Mouse (Mus musculus): ENCODE measurements at regions not wholly inside any gene's neighbourhood (a gene's known extent, or its start where the extent isn't known, plus 50 kb on each side); places are given as distances from the start of the nearest gene placed in this dataset.
"Not testable (repeated sequence)": the region's sequence is repeated elsewhere in the genome, so short reads cannot be mapped to it uniquely, and the experiment has no call there.

DNA sequence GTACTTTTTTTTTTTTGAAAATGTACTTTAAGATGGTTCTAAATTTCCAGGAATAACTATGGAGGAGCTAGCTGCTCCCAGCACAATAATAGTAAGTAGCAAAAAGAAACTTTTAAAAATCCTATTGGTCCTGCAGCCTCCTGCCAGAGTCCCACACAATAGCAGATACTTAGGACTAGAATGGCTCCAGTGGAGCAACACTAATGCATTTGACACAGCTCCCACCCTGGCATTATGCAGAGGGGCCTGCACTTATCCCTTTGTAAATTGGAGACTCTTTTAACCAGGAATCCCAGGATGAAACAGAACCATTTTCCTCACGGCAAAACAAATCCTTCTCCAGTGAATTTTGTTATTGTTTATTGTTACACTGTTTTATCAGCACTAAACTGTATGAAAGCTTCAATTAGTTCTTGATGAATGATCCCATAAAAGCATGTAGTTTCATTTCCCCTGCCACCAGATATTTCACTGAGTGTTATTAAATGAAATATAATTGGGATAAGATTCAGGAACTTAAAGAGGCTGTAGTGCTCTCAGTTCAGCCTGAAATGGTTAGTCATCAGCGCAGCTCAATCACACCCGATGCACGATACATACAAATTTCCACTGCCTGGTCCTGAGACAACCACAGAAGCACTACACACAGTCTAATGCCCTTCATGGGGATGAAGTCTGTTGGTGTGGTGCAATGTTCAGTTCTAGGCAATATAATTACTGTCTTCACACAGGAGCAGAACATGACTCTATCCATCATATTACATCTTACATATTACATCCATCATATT is 708.6 kb upstream of the Mms22l start:
- DNase-seq (ENCODE audit: low read depth, low spot score) = peak; percentile 5

DNA sequence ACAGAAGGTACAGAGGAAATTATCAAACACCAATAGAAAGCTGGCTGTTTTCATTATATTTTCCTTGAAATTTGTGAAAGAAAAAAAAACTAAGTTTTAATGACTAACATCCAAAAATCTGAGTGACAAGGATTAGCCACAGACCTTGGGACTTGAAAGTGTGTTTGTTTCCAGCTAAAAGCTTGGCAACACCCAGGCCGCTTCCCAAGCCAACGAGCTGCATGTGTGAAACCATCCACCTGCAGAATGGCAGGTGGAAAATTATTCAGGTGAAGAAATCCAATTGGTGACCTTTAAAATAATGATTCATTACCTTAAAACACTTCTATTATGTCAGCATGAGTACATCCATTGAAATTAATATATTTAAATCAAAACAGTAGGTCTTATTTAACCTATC is 672.7 kb upstream of the Mms22l start:
- DNase-seq (ENCODE audit: low read depth, low spot score) = no peak

DNA sequence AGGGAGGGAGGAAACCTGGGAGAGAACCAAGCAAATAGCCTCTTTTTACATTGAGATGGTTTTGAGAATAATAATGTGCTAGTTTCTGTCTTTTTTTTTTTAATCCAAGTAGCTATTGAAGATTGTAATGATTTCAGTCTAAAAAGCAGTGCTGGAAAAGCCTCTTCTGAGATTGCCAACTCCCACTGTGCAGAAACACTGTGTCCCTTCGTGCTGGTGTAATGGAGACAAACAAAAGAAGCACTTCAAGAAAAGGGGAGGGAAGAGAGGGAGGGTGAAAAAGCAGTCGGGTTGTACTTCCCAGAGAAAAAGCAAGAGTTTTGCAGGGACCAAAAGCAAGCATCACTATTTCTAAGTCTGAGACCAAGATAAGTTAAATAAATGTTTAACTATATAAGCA is 669.4 kb upstream of the Mms22l start:
- no peak for DNase-seq (ENCODE audit: low read depth, low spot score)

DNA sequence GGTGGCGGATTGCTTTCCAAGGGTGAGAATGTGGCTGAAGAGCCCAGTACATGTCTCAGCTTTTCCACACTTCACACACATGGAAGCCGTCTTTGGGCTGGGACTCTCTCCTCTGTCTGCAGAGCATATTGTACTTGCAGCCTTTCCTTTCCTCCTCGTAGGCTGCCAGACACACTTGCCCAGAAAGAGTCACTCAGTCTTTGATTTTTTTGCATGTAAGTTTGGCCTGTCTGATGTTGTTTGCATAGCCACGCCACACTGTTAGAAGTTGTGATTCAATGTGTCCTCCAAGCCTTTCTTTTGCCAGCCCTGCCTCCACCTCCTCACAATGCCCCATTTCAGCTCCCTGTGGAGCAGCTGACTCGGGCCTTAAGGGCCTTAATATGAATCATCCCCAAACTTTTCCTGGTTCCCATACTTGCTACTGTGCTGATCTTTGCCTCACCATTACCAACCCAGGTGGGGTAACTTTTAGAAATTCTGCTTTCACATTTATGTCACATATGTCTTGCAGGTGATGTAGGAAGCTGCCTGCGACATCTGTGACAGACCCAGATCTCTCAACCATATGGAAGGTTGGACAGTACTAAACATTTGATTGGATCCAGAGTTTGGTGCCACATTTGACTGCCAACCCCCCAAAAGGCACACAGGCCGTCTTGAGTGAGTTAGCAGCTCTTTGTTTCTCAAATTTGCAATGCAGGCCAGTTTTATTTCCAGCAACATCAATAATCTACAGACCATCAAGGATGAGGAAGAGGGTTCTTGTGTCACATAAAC is 663.7 kb upstream of the Mms22l start:
- no peak for DNase-seq (ENCODE audit: low read depth, low spot score)

DNA sequence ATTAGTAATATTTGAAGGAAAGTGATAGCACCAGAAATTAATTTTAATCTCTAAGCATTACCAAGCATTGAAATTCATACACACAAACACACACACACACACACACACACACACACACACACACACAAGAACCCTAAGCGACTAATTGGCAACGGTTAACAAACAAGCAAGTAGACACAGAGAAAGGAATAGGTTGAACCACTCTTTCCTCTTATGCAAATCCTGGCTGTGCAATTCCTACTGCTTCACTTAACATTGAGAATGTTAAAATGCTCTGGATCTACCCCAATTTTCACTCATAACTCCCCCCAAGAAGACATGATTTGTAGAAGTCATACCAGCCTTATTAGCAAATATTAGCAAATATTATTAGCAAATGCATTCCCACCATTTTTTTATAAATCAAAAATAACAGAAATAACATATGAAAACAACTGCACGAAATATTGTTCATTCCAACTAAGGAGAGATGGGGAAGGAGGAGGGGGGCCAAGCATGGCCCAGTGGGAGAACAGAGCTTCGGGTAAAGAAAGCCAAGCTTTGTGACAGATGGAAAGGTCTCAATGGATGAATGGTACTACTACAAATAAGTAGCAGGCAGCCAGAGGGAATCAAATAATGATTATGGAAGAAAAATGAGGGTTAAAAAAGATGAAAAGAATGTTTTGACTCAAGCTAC is 652.5 kb upstream of the Mms22l start:
- DNase-seq (ENCODE audit: low read depth, low spot score) = no peak

DNA sequence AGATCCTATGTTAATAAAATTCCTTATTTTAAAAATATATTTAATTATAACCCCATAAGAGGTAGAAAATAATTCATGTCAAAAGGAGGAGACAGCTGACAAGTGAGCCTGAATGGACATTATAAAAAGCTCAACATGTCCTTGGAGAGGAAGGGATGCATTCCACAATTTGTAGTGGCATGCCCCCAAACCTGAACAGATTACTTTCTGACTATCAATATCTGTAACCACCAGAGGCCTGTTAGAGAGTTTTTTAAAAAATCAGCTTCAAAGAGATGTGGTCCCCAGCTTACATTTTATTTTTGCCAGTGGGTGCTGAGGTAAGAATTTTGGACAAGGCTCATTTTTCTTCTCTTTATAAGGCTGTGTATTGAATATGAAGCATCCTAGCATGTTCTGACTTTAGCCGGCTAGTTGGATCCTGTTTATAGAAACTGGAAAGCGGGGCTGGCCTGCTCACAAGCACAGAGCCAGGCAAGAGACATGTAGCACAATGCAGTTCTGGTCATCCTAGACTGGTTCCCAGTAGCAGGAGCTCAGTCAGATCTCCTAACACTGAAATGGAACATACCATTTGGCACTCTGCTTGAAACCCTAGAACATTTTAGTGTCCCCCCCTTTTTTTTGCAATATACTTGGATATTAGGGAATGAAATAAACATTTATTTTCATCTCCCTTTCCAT is 651.8 kb upstream of the Mms22l start:
- no peak for DNase-seq (ENCODE audit: low read depth, low spot score)

DNA sequence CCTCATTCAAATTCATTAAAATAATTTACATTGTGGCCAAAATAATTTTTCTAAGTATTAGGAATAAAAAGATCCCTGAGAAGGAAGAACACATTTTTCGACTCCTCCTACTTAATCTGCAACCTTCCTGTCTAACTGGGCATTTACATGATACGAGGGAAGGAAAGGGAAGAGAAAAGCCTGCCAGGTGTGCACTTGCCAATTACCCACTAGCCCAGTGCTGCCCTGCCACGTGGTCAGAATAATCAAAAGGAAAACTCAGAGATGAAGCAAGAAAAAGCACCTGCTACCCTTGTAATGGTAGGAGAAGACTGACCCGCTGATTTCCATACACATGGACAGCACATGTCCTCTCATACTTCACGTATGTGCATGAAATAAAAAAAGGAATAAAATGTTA is 651.0 kb upstream of the Mms22l start:
- no peak for DNase-seq (ENCODE audit: low read depth, low spot score)

DNA sequence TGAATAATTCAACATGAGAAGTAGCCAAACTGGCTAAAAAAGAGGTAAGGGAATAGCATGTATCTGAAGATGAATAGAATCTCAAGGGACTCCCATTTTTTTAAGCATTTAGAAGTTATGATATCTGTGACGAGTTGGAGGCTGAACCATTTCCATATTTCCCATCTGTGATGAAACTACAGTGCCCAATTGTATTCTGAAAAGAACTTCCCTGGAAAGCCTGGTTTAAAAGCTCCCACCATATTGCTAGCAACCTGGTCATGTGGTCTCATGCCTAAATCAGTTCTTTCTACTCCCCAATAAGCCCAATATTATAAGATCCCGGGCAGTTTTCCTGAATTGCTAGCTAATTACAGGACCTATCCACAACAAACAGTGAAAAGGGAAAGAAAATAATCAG is 645.6 kb upstream of the Mms22l start:
- no peak for DNase-seq (ENCODE audit: low read depth, low spot score)

DNA sequence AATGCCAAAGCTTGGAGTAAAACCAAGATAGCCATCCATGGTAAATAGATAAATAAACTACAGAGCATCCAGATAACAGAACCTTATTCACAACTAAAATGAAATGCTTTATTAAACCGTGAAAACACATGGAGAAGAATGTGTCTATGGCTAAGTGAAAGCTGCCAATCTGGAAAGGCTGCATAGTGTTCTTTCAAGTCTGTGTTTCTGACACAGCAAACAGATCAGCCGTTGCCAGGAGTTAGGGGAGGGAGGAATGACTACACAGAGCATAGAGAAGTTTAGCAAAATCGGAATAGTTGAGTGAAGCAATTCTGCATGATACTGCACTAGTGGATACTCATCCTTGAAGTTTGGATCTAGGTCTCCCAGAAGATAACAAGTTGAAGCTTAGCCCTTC is 633.8 kb upstream of the Mms22l start:
- DNase-seq (ENCODE audit: low read depth, low spot score) = no peak

DNA sequence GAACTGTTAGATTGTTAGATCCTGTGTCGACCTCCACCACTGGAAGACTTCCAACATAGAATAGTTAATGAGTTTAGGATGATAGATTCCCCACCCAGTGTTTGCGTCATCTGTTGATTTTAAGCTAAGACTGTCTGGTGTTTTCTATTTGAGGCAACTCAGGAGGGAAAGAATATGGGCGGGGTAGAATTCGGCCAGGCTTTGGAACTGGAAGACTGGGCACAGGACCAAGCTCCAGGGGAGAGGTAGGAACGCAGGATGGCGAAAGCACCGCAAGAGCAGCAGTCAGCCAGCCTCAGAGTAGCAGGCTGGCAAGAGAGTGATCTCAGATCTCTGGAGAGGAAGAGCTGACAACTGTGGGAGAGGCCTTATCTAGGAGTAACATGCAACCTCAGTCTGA is 616.2 kb upstream of the Mms22l start:
- no peak for DNase-seq (ENCODE audit: low read depth, low spot score)

DNA sequence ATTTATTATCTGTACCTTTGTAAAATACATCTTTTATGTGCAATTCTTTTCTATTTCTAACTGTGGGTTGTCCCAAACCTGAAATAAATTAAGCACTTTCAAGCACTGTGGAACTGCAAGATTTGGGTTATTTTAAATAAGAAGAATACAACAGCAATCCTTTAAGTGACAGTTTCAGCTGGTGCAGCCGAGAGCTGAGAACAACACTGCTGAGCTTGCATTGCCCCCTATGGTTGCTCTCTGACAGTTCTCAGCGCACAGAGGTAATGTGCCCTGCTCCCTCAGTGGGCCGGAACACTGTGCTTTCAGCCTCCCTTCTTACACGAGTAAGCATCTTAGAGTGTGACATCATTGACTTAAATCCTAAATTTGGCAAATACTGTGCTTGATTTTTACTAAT is 582.9 kb upstream of the Mms22l start:
- peak; percentile 14 for DNase-seq (ENCODE audit: low read depth, low spot score)

DNA sequence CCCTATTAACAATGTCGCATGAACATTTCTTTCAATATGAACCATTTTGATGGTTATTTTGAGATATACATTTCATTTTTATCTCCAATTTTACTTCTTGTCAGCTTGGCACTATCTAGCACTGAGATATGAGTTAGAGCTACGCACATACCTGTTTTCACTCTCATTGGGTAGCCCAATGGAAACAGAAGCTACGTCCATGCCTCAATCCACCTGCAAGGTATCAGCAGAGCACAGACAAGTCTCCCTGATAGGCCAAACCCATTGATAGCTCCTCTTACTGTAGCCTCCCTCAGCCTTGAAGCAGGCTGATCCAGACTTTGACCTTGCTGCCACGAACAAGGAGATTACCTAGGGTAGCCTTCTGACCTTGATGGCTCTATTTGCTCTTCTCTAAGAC is 582.4 kb upstream of the Mms22l start:
- DNase-seq (ENCODE audit: low read depth, low spot score) = no peak

DNA sequence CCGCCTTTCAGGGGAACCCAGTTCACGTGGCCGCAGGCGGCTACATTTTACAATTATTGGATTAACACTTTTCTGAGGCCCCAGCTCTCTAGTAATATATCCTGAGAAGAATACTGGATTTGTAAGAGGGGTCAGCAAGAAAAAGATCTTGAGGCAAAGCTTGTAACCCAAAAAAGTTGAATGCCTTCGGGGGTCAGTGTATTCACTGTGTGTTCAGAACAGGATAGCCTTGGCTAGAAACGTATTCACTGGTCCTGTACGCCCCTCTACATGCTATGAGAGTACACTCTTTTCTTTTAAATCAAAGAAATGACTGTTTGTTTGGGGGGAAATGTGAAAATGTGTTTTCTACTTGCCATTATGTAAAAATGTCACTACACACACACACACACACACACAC is 581.8 kb upstream of the Mms22l start:
- DNase-seq (ENCODE audit: low read depth, low spot score) = no peak

DNA sequence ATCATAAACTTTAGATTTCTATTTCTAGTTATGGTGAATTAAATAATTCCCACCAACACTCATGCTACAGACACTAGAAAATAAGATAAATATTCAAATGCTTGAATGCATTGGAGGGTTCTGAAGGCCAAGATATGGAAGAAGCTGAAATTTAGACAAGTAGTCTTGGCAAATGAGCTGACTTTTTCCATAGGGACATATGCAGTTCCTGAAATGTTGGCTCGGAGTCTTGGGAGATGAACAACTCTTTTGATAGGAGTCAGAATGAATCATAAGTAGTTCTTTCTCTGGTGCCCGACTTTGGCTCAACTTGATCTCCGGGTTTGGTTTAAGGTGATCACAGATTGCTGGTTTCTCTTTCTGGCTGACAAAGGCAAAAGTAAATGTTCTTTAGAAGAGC is 574.7 kb upstream of the Mms22l start:
- DNase-seq (ENCODE audit: low read depth, low spot score) = no peak

DNA sequence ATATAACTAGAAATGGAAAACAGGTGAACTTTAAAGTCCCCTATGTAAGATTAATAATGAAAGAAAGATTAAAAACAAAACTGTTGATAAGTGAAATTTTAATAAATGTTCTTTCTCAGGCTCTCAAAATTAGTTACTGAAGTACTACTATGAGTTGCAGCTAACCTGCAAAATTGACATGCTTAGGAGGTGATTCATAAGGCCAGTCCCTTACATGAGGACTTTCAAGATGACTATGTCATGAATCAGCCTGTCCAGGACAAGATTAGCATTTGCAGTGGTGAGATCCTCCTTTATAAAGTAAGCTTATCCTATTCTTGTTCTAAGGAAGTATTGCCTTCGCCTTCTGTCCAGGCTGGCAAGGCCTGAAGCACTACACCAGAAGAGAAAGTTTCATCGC is 542.1 kb upstream of the Mms22l start:
- no peak for DNase-seq (ENCODE audit: low read depth, low spot score)

DNA sequence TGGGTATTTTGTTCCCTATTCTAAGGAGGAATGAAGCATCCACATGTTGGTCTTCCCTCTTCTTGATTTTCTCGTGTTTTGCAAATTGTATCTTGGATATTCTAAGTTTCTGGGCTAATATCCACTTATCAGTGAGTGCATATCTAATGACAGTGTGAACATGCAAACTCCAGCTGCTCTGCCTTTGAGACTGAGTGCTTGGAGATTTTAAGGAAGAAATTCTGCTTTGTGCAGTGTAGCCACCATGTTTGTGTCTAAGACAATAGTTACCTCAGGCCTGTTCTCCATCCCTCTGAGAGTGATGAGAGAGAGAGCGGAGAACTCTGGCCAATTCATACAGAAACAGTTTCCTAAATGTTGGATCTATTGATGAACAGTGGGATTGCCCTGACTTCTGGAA is 514.1 kb upstream of the Mms22l start:
- DNase-seq (ENCODE audit: low read depth, low spot score) = not testable (repeated sequence)

DNA sequence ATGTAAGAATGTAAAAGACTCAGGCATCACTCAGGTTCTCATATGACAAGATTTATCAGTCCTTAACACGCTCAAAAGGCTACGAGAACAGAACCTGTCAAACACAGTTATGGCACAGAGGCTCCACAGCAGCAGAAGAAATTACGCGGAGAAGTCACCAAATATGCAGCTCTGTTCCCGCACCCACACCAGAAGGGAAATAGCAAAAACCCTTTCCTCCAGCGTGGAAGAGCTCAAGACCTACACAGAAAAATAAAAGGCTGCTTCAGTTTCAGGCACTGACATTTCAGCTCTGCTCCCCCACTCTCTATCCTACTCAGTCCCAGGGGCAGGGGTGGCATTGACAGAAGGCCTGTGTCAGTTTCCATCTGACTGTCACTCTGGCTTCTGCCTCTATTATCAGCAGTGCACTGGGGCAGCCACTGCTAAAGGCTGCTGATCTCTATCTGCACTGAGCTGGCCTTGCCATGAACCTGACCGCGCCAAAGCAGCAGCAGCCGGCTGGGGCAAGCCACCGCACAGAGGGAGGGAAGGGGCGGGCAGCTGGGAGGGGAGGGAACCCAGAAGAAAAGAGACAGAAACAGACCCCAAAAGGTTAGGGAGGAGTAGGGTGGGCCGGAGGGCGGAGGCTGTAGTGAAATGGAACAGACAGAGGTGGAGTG is 513.3 kb upstream of the Mms22l start:
- peak; percentile 25 for DNase-seq (ENCODE audit: low read depth, low spot score)

DNA sequence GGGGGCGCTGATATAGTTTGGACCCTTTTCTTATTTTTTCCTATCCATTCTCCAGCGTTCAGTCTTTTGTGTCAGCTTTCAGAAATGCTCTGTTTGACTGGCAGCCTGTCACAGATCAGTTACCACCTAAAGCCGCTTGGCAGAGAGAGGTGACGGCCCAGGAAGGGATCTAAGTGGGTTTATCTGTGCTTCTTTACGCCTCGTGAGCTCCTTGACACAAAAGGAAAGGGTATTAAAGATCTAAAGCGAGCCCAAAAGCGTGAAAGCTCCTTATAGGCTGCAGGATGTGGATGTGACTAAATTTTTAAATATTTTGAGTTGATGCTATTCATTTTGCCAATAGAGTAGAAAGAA is 512.8 kb upstream of the Mms22l start:
- peak; percentile 4 for DNase-seq (ENCODE audit: low read depth, low spot score)

DNA sequence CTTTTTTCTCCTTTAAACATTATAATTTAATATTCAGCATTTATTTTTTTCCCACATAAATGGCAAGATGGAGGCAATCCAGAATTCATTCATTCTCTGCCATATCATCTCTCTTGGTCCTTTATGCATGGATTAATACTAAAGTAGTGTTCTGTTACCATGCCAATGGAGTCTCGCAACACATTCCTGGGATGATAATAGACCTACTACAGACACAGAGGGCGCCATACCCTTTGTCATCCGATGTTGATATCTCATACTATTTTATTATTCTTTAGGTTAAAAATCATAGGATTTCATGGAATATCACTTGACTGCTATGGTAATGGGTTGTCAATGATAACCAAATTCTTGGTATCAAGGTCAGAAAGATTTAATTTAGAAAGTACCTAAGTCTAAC is 512.2 kb upstream of the Mms22l start:
- no peak for DNase-seq (ENCODE audit: low read depth, low spot score)

DNA sequence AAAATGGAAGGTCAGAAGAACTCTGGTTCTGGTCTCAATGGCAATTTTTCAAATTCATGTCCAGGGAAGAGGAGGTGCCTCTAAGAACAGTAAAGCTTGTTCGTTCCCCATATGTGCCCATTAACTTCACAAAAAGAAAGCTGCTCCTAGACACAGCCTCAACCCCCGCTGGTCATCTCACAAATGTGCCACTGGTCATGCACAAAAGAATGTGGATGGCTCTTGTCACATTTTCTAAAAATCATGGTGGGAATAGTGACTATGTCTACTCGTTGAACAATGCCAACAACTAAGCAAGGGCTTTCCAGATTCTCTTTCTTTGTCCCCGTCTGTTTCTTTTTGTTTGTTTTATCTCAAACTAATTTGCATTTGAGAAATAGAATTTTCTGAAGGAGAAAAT is 510.3 kb upstream of the Mms22l start:
- DNase-seq (ENCODE audit: low read depth, low spot score) = no peak

DNA sequence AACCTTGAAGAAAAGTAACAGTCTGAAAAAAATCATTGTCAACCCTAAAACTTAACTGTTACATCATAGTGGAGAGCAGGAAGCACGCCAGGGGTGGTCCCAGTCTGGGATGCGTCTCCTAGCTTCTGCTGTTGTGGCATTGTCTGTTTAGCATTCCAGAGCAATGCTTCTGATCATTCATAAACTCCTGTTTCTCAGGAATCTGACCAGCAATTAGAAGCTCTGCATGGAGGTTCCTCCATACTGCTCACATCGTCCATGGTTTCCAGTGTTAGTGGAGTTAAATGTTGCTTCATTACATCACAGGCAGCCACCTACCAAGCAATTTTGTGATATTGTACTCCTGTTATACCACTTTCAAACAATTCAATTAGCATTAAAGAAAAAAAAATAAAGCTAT is 502.4 kb upstream of the Mms22l start:
- DNase-seq (ENCODE audit: low read depth, low spot score) = no peak
